Mouse (Mus musculus) right cerebral cortex, postnatal 14 days (tissue): ENCODE results near the gene Hdac6.
"Not testable (repeated sequence)": the region's sequence is repeated elsewhere in the genome, so short reads cannot be mapped to it uniquely, and the experiment has no call there.

Experiments
- DNase-seq: peaks from one replicate; pipeline ENCODE4 v3.0.0; 2022

Hdac6 gene

GRCm38 (mm10) chrX:7919601-7920383 lies 27.9 kb downstream of the Hdac6 start, which contains the start of gene Pcsk1n:
Gene Pcsk1n (plus strand): TSS chrX:7919822.
- DNase-seq = peak; percentile 58

DNA sequence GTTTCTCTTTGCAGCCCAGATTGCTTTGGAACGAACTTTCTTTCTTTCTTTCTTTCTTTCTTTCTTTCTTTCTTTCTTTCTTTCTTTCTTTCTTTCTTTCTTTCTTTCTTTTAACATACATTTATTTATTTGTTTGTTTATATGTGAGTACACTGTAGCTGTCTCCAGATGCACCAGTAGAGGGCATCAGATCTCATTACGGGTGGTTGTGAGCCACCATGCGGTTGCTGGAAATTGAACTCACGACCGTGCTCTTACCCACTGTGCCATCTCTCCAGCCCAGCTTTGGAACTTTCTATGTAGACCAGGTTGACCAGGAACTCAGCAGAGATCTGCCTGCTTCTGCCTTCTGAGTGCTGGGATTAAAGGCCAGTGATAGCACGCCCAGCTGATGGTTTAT lies 29.7 kb downstream of the Hdac6 start:
- DNase-seq = not testable (repeated sequence)

- DNase-seq = not testable (repeated sequence)
These were observed 32.0 kb downstream of the Hdac6 start for GRCm38 (mm10) chrX:7915669-7916068.

DNA sequence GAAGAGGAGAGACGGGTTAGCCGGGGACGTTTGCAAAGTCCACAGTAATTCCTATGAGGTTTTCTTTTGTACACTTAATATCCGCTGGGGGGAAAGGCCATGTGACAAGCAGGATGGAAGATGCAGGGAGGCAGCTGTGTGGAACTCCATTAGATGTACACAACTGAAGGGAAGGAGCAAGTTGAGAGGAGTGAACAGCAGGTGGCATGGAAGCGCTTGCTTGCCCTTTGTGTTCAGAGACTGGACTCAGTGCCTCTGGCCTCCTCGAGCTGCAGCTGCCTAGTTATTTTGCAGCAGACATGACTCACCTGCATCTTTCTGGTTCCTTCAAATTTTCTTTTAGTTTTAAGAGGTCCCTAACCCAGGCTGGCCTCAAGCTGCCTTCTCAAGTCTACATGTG lies 37.2 kb downstream of the Hdac6 start:
- no peak for DNase-seq

DNA sequence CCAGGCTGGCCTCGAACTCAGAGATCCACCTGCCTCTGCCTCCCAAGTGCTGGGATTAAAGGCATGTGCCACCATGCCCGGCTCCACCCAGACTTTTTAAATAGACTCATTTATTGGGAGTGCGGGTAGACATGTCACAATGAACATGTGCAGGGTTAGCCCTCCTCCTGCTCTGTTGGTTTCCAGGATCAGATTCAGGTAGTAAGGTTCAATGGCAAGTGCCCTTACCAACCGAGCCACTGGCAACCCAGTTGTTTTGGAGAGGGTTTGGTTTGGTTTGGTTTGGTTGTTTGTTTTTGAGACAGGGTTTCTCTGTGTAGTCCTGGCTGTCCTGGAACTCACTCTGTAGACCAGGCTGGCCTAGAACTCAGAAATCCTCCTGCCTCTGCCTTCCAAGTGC lies 38.4 kb downstream of the Hdac6 start, which contains the start of gene Gm10490:
TSS of gene Gm10490 (plus strand) at position 301 of the 400 bp plus-strand sequence.
- DNase-seq = not testable (repeated sequence)

DNA sequence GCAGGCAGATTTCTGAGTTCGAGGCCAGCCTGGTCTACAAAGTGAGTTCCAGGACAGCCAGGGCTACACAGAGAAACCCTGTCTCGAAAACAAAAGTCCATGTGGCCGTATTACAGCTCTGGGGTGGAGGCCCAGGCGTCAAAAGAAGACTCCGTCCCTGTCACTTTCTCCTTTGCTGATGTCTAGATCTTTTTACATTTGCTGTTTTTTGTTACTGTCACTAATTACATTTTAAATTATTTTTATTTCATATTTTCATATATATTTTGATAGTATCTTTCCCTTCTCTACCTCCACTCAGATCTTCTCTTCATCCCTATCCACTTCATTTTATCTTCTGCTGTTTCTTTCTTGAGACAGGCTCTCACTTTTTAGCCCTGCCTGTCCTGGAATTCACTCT lies 40.0 kb downstream of the Hdac6 start, which contains the start of gene Gm10491:
TSS of gene Gm10491 (minus strand) at position 101 of the 400 bp plus-strand sequence.
- DNase-seq = no peak

DNA sequence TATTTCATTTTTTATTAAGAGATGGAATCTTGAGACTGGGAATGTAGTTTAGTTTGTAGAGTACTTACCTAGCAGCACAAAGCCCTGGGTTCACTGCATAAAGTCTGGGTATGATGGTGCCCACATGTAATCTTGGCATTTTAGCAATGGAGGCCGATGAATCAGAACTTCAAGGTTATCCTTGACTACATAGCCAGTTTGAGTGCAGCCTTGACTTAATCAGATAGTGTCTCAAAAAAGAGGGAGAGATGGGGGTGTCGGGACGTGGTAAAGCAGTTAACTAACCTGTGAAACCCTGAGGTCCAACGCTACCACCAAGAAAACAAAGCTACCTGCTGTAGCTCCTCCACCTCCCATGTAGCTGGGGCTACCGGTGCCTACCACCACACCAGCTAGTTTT lies 43.2 kb downstream of the Hdac6 start:
- DNase-seq = no peak

DNA sequence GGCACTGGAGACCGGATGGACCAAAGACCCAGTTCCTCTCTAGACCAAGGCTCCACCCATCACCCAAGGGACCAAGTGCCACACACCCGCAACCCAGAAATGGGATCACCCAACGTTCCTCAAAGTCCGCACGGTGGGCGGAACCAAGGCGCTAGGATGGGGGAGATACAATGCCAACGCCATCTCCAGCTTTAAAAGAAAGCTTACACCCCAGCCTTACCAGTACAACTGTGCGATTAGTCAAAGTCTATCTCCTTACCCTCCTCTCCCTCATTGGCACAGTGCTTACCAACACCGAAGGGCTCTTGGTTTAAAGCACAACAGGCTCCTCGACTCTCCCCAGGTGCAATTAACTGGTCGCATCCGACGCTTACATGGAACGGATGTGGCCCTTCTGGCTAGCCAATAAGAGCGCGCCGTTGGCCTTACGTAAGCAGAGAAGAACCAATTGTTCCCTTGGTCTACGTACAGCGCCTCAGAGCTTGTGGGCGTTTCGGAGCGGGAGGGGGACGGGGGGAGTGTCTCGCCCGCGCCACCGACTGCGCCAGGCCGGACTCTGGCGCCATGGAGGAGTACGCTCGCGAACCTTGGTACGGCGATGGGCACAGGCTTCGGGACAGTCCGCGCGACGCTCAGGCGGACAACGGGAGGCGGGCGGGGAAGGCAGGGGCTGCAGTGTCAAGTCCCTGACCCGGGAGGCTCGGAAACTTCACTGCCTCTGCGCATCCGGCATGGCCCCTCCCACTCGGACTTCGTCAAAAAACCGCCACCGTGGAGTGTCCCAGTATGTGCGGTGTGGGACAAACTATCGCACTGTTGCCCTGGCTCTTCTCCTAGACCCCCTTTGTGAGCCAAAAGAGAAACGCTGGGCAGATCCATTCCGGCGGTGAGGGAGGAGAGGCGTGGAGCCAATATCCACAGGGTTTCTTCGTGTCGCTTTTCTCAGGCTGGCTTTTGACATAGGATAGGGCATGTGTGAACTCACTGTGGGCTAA lies 48.5 kb downstream of the Hdac6 start, which contains the start of the genes Pqbp1 and Timm17b:
TSS of gene Pqbp1 (minus strand) at position 390 of the 995 bp plus-strand sequence.
TSS of gene Timm17b (plus strand) at position 478 of the 995 bp plus-strand sequence.
- DNase-seq = peak; percentile 86

- no peak for DNase-seq
These were observed 49.5 kb downstream of the Hdac6 start for GRCm38 (mm10) chrX:7898211-7898610.

- DNase-seq = peak; percentile 66
These were observed 63.7 kb downstream of the Hdac6 start, which contains the start of gene Slc35a2 for GRCm38 (mm10) chrX:7883841-7884567. Gene Slc35a2 (plus strand): TSS chrX:7884028.
